Mouse (Mus musculus): Measurements from ENCODE around the gene Epb41. TPM values are rescaled to one million over a fixed set of nuclear protein-coding genes. Genes with fewer than 3 reads are reported as not detected.

The Epb41 gene
- polyA plus RNA-seq, 2 experiments: 113 to 153 TPM

GRCm38 (mm10) chr4:132037137-132037536, 38.0 kb downstream of the Epb41 start:
- Histone ChIP-seq H3K4me3 (ENCODE audit: insufficient read depth in 1 of 2, low read depth in 2 of 2, low read length in 2 of 2) (no peak overlapping the region), H3K9ac (replicated peaks) (no peak overlapping the region), H3K4me2 (ENCODE audit: low read depth) (no peak overlapping the region), H3K9me3 (ENCODE audit: control insufficient read depth, low read length) (no peaks in the 10 kb centered on the region), H3K27ac (no peak overlapping the region), H3K27me3 (ENCODE audit: control insufficient read depth, insufficient read depth, low read length) (no peaks in the 10 kb centered on the region), H3K4me1 (replicated peaks; ENCODE audit: control insufficient read depth in 2 of 2, insufficient read depth in 2 of 2, low read length in 1 of 2) (peaks cover 49 to 53% of the 10 kb centered on the region in 2 experiments), H3K36me3 (replicated peaks; ENCODE audit: control insufficient read depth, insufficient read depth, low read depth) (peaks cover 27% of the 10 kb centered on the region)
- DNase-seq (ENCODE audit: low read depth in 3 of 3, low spot score in 3 of 3): no peak
- no peak for TF ChIP-seq EP300 (IDR thresholded peaks at IDR 0.05; ENCODE audit: low read depth)
- TF ChIP-seq CTCF (IDR thresholded peaks at IDR 0.05; ENCODE audit: low read depth): no peak
- 79% methylated on average over 5 of the region's 5 CpGs for WGBS (ENCODE audit: insufficient replicate concordance)
- no peak for ATAC-seq (ENCODE audit: insufficient read depth)

- DNase-seq (ENCODE audit: low read depth in 3 of 3, low spot score in 3 of 3) (no peak), ATAC-seq (ENCODE audit: insufficient read depth) (no peak)
- Histone ChIP-seq H3K9ac (replicated peaks) (no peak overlapping the region), H3K4me3 (ENCODE audit: insufficient read depth in 1 of 2, low read depth in 2 of 2, low read length in 2 of 2) (no peak overlapping the region), H3K9me3 (ENCODE audit: control insufficient read depth, low read length) (no peaks in the 10 kb centered on the region), H3K27ac (no peak overlapping the region), H3K36me3 (replicated peaks; ENCODE audit: control insufficient read depth, insufficient read depth, low read depth) (peaks cover 33% of the 10 kb centered on the region), H3K4me1 (replicated peaks; ENCODE audit: control insufficient read depth in 2 of 2, insufficient read depth in 2 of 2, low read length in 1 of 2) (peaks cover 44 to 47% of the 10 kb centered on the region in 2 experiments), H3K27me3 (ENCODE audit: control insufficient read depth, insufficient read depth, low read length) (no peaks in the 10 kb centered on the region), H3K4me2 (ENCODE audit: low read depth) (no peak overlapping the region)
- TF ChIP-seq EP300 (IDR thresholded peaks at IDR 0.05; ENCODE audit: low read depth) (no peak), CTCF (IDR thresholded peaks at IDR 0.05; ENCODE audit: low read depth) (no peak)
- 85% methylated on average over 2 of the region's 2 CpGs for WGBS (ENCODE audit: insufficient replicate concordance)
Measured at GRCm38 (mm10) chr4:132034242-132034641, 40.9 kb downstream of the Epb41 start.

- peaks cover 25% of the 10 kb centered on the region for H3K36me3 ChIP-seq (replicated peaks; ENCODE audit: control insufficient read depth, insufficient read depth, low read depth)
- no peaks in the 10 kb centered on the region for H3K27me3 ChIP-seq (ENCODE audit: control insufficient read depth, insufficient read depth, low read length)
- H3K4me1 ChIP-seq (replicated peaks; ENCODE audit: control insufficient read depth in 2 of 2, insufficient read depth in 2 of 2, low read length in 1 of 2): peaks cover 43 to 46% of the 10 kb centered on the region in 2 experiments
- 63% methylated on average over 1 of the region's 1 CpGs for WGBS (ENCODE audit: insufficient replicate concordance)
- 0 out of 2 replicates have a peak, but pooled peaks have one; percentile 15 for TF ChIP-seq EP300 (IDR thresholded peaks at IDR 0.05; ENCODE audit: low read depth)
- TF ChIP-seq CTCF (IDR thresholded peaks at IDR 0.05; ENCODE audit: low read depth): peak; percentile 58
- H3K4me3 ChIP-seq (ENCODE audit: insufficient read depth in 1 of 2, low read depth in 2 of 2, low read length in 2 of 2): no peak overlapping the region
- ATAC-seq (ENCODE audit: insufficient read depth): no peak
- DNase-seq (ENCODE audit: low read depth in 3 of 3, low spot score in 3 of 3): no peak
- no peak overlapping the region for H3K9ac ChIP-seq (replicated peaks)
- no peaks in the 10 kb centered on the region for H3K9me3 ChIP-seq (ENCODE audit: control insufficient read depth, low read length)
- H3K4me2 ChIP-seq (ENCODE audit: low read depth): no peak overlapping the region
- no peak overlapping the region for H3K27ac ChIP-seq
Measured at GRCm38 (mm10) chr4:132033183-132033582, 41.9 kb downstream of the Epb41 start.

GRCm38 (mm10) chr4:132029851-132030741, 45.0 kb downstream of the Epb41 start:
- H3K36me3 ChIP-seq (replicated peaks; ENCODE audit: control insufficient read depth, insufficient read depth, low read depth): peaks cover 11% of the 10 kb centered on the region; the same call in 1 of the 2 replicates
- H3K27me3 ChIP-seq (ENCODE audit: control insufficient read depth, insufficient read depth, low read length): no peaks in the 10 kb centered on the region
- peak overlapping the region; percentile 72 for H3K27ac ChIP-seq
- 19% methylated on average over 10 of the region's 10 CpGs for WGBS (ENCODE audit: insufficient replicate concordance)
- no peaks in the 10 kb centered on the region for H3K9me3 ChIP-seq (ENCODE audit: control insufficient read depth, low read length)
- peak overlapping the region; percentile 39 for H3K4me2 ChIP-seq (ENCODE audit: low read depth)
- ATAC-seq (ENCODE audit: insufficient read depth) (peak; percentile 43; the same call in 1 of the 2 replicates), DNase-seq (ENCODE audit: low read depth in 3 of 3, low spot score in 3 of 3) (no peak)
- TF ChIP-seq CTCF (IDR thresholded peaks at IDR 0.05; ENCODE audit: low read depth): no peak
- no peak for TF ChIP-seq EP300 (IDR thresholded peaks at IDR 0.05; ENCODE audit: low read depth)
- no peak overlapping the region for H3K4me3 ChIP-seq (ENCODE audit: insufficient read depth in 1 of 2, low read depth in 2 of 2, low read length in 2 of 2)
- H3K9ac ChIP-seq (replicated peaks): peak overlapping the region; percentile 32; the same call in 1 of the 2 replicates
- peaks cover 55% of the 10 kb centered on the region in 2 experiments for H3K4me1 ChIP-seq (replicated peaks; ENCODE audit: control insufficient read depth in 2 of 2, insufficient read depth in 2 of 2, low read length in 1 of 2)

- peak overlapping the region; percentile 44 for H3K4me2 ChIP-seq (ENCODE audit: low read depth)
- no peaks in the 10 kb centered on the region for H3K27me3 ChIP-seq (ENCODE audit: control insufficient read depth, insufficient read depth, low read length)
- peak overlapping the region; percentile 79 for H3K27ac ChIP-seq
- WGBS (ENCODE audit: insufficient replicate concordance): 93% methylated on average over 1 of the region's 1 CpGs
- DNase-seq (ENCODE audit: low read depth in 3 of 3, low spot score in 3 of 3) (no peak), ATAC-seq (ENCODE audit: insufficient read depth) (no peak)
- H3K4me1 ChIP-seq (replicated peaks; ENCODE audit: control insufficient read depth in 2 of 2, insufficient read depth in 2 of 2, low read length in 1 of 2): peaks cover 61 to 67% of the 10 kb centered on the region in 2 experiments
- peak overlapping the region; percentile 61 for H3K9ac ChIP-seq (replicated peaks)
- TF ChIP-seq CTCF (IDR thresholded peaks at IDR 0.05; ENCODE audit: low read depth) (no peak), EP300 (IDR thresholded peaks at IDR 0.05; ENCODE audit: low read depth) (no peak)
- peaks cover 24% of the 10 kb centered on the region for H3K36me3 ChIP-seq (replicated peaks; ENCODE audit: control insufficient read depth, insufficient read depth, low read depth)
- no peaks in the 10 kb centered on the region for H3K9me3 ChIP-seq (ENCODE audit: control insufficient read depth, low read length)
- H3K4me3 ChIP-seq (ENCODE audit: insufficient read depth in 1 of 2, low read depth in 2 of 2, low read length in 2 of 2): no peak overlapping the region; a peak in 1 of 4 replicates
Measured at GRCm38 (mm10) chr4:132027806-132028205, 47.3 kb downstream of the Epb41 start.
